Mouse (Mus musculus): ENCODE results near the gene Mucl3. TPM values are rescaled to one million over a fixed set of nuclear protein-coding genes. Genes with fewer than 3 reads are reported as not detected.

The Mucl3 gene
- total and polyA plus RNA-seq, 3 experiments: 0.04 to 0.11 TPM; not detected in 1

- no peak for TF ChIP-seq CHD1 (IDR thresholded peaks at IDR 0.05; ENCODE audit: low read depth, low read length)
- no peak for TF ChIP-seq TCF12 (IDR thresholded peaks at IDR 0.05; ENCODE audit: low read depth, low read length)
- no peak for TF ChIP-seq UBTF (IDR thresholded peaks at IDR 0.05; ENCODE audit: borderline replicate concordance, insufficient read depth, low read depth, low read length)
Measured at GRCm38 (mm10) chr17:35590410-35591218, 52.9 kb downstream of the Mucl3 start (continued).

GRCm38 (mm10) chr17:35588387-35588786 is 55.1 kb downstream of the Mucl3 start:
- Histone ChIP-seq H3K4me3 (ENCODE audit: control insufficient read depth in 1 of 2, insufficient read depth in 1 of 2, low read depth in 2 of 2, low read length in 2 of 2) (no peak overlapping the region), H3K36me3 (ENCODE audit: control insufficient read depth in 1 of 2, insufficient read depth in 2 of 2, low read length in 2 of 2) (0 out of 4 replicates have a peak, but pooled peaks cover 0 to 2% of the 10 kb centered on the region in 2 experiments), H3K27ac (ENCODE audit: control insufficient read depth, low read depth, low read length) (no peak overlapping the region), H3K27me3 (ENCODE audit: control insufficient read depth in 1 of 2, insufficient read depth in 2 of 2, low read length in 2 of 2) (no peaks in the 10 kb centered on the region), H3K9me3 (replicated peaks; ENCODE audit: insufficient read depth, low read length) (no peaks in the 10 kb centered on the region), H3K79me2 (ENCODE audit: control insufficient read depth, insufficient read depth, low read length, poor library complexity) (no peaks in the 10 kb centered on the region), H3K9ac (ENCODE audit: control insufficient read depth, low read depth, low read length, poor library complexity, severe bottlenecking) (no peak overlapping the region), H3K4me1 (ENCODE audit: control insufficient read depth in 1 of 2, insufficient read depth in 2 of 2, low read length in 2 of 2) (peaks cover 0 to 10% of the 10 kb centered on the region in 2 experiments; a peak in 1 of 4 replicates)
- no peak for DNase-seq (ENCODE audit: low read depth, low spot score)
- TF ChIP-seq ZKSCAN1 (IDR thresholded peaks at IDR 0.05; ENCODE audit: low read depth, low read length) (no peak), SIN3A (IDR thresholded peaks at IDR 0.05; ENCODE audit: low read length) (no peak), CTCF (IDR thresholded peaks at IDR 0.05 in 2 of 3, conservative IDR thresholded peaks at IDR 0.05 in 1 of 3; ENCODE audit: control insufficient read depth in 1 of 3, insufficient read depth in 1 of 3, low read depth in 2 of 3, low read length in 3 of 3, poor library complexity in 1 of 3, severe bottlenecking in 1 of 3) (no peak), ZNF384 (IDR thresholded peaks at IDR 0.05; ENCODE audit: low read depth, low read length) (no peak)

GRCm38 (mm10) chr17:35587291-35587690 is 56.2 kb downstream of the Mucl3 start:
- Histone ChIP-seq H3K27ac (ENCODE audit: control insufficient read depth, low read depth, low read length) (no peak overlapping the region), H3K4me1 (ENCODE audit: control insufficient read depth in 1 of 2, insufficient read depth in 2 of 2, low read length in 2 of 2) (peaks cover 0 to 10% of the 10 kb centered on the region in 2 experiments; a peak in 1 of 4 replicates), H3K9me3 (replicated peaks; ENCODE audit: insufficient read depth, low read length) (no peaks in the 10 kb centered on the region), H3K4me3 (ENCODE audit: control insufficient read depth in 1 of 2, insufficient read depth in 1 of 2, low read depth in 2 of 2, low read length in 2 of 2) (no peak overlapping the region), H3K9ac (ENCODE audit: control insufficient read depth, low read depth, low read length, poor library complexity, severe bottlenecking) (no peak overlapping the region), H3K27me3 (ENCODE audit: control insufficient read depth in 1 of 2, insufficient read depth in 2 of 2, low read length in 2 of 2) (no peaks in the 10 kb centered on the region), H3K36me3 (ENCODE audit: control insufficient read depth in 1 of 2, insufficient read depth in 2 of 2, low read length in 2 of 2) (0 out of 4 replicates have a peak, but pooled peaks cover 0 to 2% of the 10 kb centered on the region in 2 experiments), H3K79me2 (ENCODE audit: control insufficient read depth, insufficient read depth, low read length, poor library complexity) (no peaks in the 10 kb centered on the region)
- TF ChIP-seq CTCF (IDR thresholded peaks at IDR 0.05 in 2 of 3, conservative IDR thresholded peaks at IDR 0.05 in 1 of 3; ENCODE audit: control insufficient read depth in 1 of 3, insufficient read depth in 1 of 3, low read depth in 2 of 3, low read length in 3 of 3, poor library complexity in 1 of 3, severe bottlenecking in 1 of 3) (peak in 1 of 3 experiments; percentile 16; a peak in 3 of 6 replicates), RCOR1 (IDR thresholded peaks at IDR 0.05; ENCODE audit: low read depth, low read length) (no peak)
- DNase-seq (ENCODE audit: low read depth, low spot score): no peak

Other genes with a start within 250 kb of the Mucl3 start
- gene H2-Q6, start 218.8 kb downstream of the Mucl3 start, total RNA-seq (2012; rRNA removed): 1.4 and 1.8 TPM in 2 replicates
- gene H2-Q6, start 218.8 kb downstream of the Mucl3 start, polyA plus RNA-seq (2012; ENCODE audit: insufficient read depth in 1 of 2, insufficient read length in 2 of 2, low read depth in 1 of 2, low replicate concordance in 2 of 2, missing spikeins in 1 of 2): 10 to 100 TPM in 1 of 2 experiments, not detected in 1; 11.7 TPM
- gene H2-Q7, start 204.5 kb downstream of the Mucl3 start, total RNA-seq (2012; rRNA removed): 0.23 TPM in 1 of 2 replicates, not detected in the other
- 1 to 10 TPM in 1 of 2 experiments, not detected in 1; 4.0 TPM for gene H2-Q7, start 204.5 kb downstream of the Mucl3 start, polyA plus RNA-seq (2012; ENCODE audit: insufficient read depth in 1 of 2, insufficient read length in 2 of 2, low read depth in 1 of 2, low replicate concordance in 2 of 2, missing spikeins in 1 of 2)
- 0.13 and 0.15 TPM in 2 replicates for gene H2-Q10, start 173.6 kb downstream of the Mucl3 start, total RNA-seq (2012; rRNA removed)
- 1 to 10 TPM in 1 of 2 experiments, not detected in 1; 8.9 TPM for gene H2-Q10, start 173.6 kb downstream of the Mucl3 start, polyA plus RNA-seq (2012; ENCODE audit: insufficient read depth in 1 of 2, insufficient read length in 2 of 2, low read depth in 1 of 2, low replicate concordance in 2 of 2, missing spikeins in 1 of 2)
- gene Pou5f1, start 137.7 kb downstream of the Mucl3 start, total RNA-seq (2012; rRNA removed): not detected in 2 replicates
- not detected for gene Pou5f1, start 137.7 kb downstream of the Mucl3 start, polyA plus RNA-seq (2012; ENCODE audit: insufficient read depth in 1 of 2, insufficient read length in 2 of 2, low read depth in 1 of 2, low replicate concordance in 2 of 2, missing spikeins in 1 of 2)
- gene Tcf19, start 126.9 kb downstream of the Mucl3 start, total RNA-seq (2012; rRNA removed): 16.6 and 20.3 TPM in 2 replicates
- 10 to 100 TPM in 1 of 2 experiments, not detected in 1; 25.7 TPM for gene Tcf19, start 126.9 kb downstream of the Mucl3 start, polyA plus RNA-seq (2012; ENCODE audit: insufficient read depth in 1 of 2, insufficient read length in 2 of 2, low read depth in 1 of 2, low replicate concordance in 2 of 2, missing spikeins in 1 of 2)
- gene Cchcr1, start 126.6 kb downstream of the Mucl3 start, total RNA-seq (2012; rRNA removed): 11.6 and 14.3 TPM in 2 replicates
- 10 to 100 TPM in 1 of 2 experiments, not detected in 1; 21.7 TPM for gene Cchcr1, start 126.6 kb downstream of the Mucl3 start, polyA plus RNA-seq (2012; ENCODE audit: insufficient read depth in 1 of 2, insufficient read length in 2 of 2, low read depth in 1 of 2, low replicate concordance in 2 of 2, missing spikeins in 1 of 2)
- 0.20 and 0.27 TPM in 2 replicates for gene Psors1c2, start 110.5 kb downstream of the Mucl3 start, total RNA-seq (2012; rRNA removed)
- gene Psors1c2, start 110.5 kb downstream of the Mucl3 start, polyA plus RNA-seq (2012; ENCODE audit: insufficient read depth in 1 of 2, insufficient read length in 2 of 2, low read depth in 1 of 2, low replicate concordance in 2 of 2, missing spikeins in 1 of 2): 1 to 10 TPM in 1 of 2 experiments, not detected in 1; 1.3 TPM
- 0.08 and 0.23 TPM in 2 replicates for gene Cdsn, start 91.6 kb downstream of the Mucl3 start, total RNA-seq (2012; rRNA removed)
- under 1 TPM in 1 of 2 experiments, not detected in 1; 0.79 TPM for gene Cdsn, start 91.6 kb downstream of the Mucl3 start, polyA plus RNA-seq (2012; ENCODE audit: insufficient read depth in 1 of 2, insufficient read length in 2 of 2, low read depth in 1 of 2, low replicate concordance in 2 of 2, missing spikeins in 1 of 2)
- gene 2300002M23Rik, start 76.2 kb downstream of the Mucl3 start, total RNA-seq (2012; rRNA removed): not detected in 2 replicates
- not detected for gene 2300002M23Rik, start 76.2 kb downstream of the Mucl3 start, polyA plus RNA-seq (2012; ENCODE audit: insufficient read depth in 1 of 2, insufficient read length in 2 of 2, low read depth in 1 of 2, low replicate concordance in 2 of 2, missing spikeins in 1 of 2)
- not detected in 2 replicates for gene Sfta2, start 42.1 kb downstream of the Mucl3 start, total RNA-seq (2012; rRNA removed)
- gene Sfta2, start 42.1 kb downstream of the Mucl3 start, polyA plus RNA-seq (2012; ENCODE audit: insufficient read depth in 1 of 2, insufficient read length in 2 of 2, low read depth in 1 of 2, low replicate concordance in 2 of 2, missing spikeins in 1 of 2): not detected
- gene Gm9573, start 17.1 kb downstream of the Mucl3 start, total RNA-seq (2012; rRNA removed): not detected in 2 replicates
- gene Gm9573, start 17.1 kb downstream of the Mucl3 start, polyA plus RNA-seq (2012; ENCODE audit: insufficient read depth in 1 of 2, insufficient read length in 2 of 2, low read depth in 1 of 2, low replicate concordance in 2 of 2, missing spikeins in 1 of 2): not detected
- gene Vars2, start 23.9 kb upstream of the Mucl3 start, total RNA-seq (2012; rRNA removed): 21.8 and 24.0 TPM in 2 replicates
- 10 to 100 TPM in 1 of 2 experiments, not detected in 1; 34.0 TPM for gene Vars2, start 23.9 kb upstream of the Mucl3 start, polyA plus RNA-seq (2012; ENCODE audit: insufficient read depth in 1 of 2, insufficient read length in 2 of 2, low read depth in 1 of 2, low replicate concordance in 2 of 2, missing spikeins in 1 of 2)
- gene Gtf2h4, start 30.0 kb upstream of the Mucl3 start, total RNA-seq (2012; rRNA removed): 68.1 and 76.3 TPM in 2 replicates
- gene Gtf2h4, start 30.0 kb upstream of the Mucl3 start, polyA plus RNA-seq (2012; ENCODE audit: insufficient read depth in 1 of 2, insufficient read length in 2 of 2, low read depth in 1 of 2, low replicate concordance in 2 of 2, missing spikeins in 1 of 2): 10 to 100 TPM in 1 of 2 experiments, not detected in 1; 97.6 TPM
- gene Ddr1, start 60.9 kb upstream of the Mucl3 start, total RNA-seq (2012; rRNA removed): 2.6 TPM in 2 replicates
- gene Ddr1, start 60.9 kb upstream of the Mucl3 start, polyA plus RNA-seq (2012; ENCODE audit: insufficient read depth in 1 of 2, insufficient read length in 2 of 2, low read depth in 1 of 2, low replicate concordance in 2 of 2, missing spikeins in 1 of 2): 1 to 10 TPM in 1 of 2 experiments, not detected in 1; 7.9 TPM
- 5.5 and 8.4 TPM in 2 replicates for gene Ier3, start 178.0 kb upstream of the Mucl3 start, total RNA-seq (2012; rRNA removed)
- 10 to 100 TPM in 1 of 2 experiments, not detected in 1; 12.2 TPM for gene Ier3, start 178.0 kb upstream of the Mucl3 start, polyA plus RNA-seq (2012; ENCODE audit: insufficient read depth in 1 of 2, insufficient read length in 2 of 2, low read depth in 1 of 2, low replicate concordance in 2 of 2, missing spikeins in 1 of 2)
- gene Flot1, start 179.5 kb upstream of the Mucl3 start, total RNA-seq (2012; rRNA removed): 38.1 and 39.5 TPM in 2 replicates
- 10 to 100 TPM in 1 of 2 experiments, not detected in 1; 64.1 TPM for gene Flot1, start 179.5 kb upstream of the Mucl3 start, polyA plus RNA-seq (2012; ENCODE audit: insufficient read depth in 1 of 2, insufficient read length in 2 of 2, low read depth in 1 of 2, low replicate concordance in 2 of 2, missing spikeins in 1 of 2)
- gene Tubb5, start 194.6 kb upstream of the Mucl3 start, total RNA-seq (2012; rRNA removed): 1,137 and 1,211 TPM in 2 replicates
- 1,000 to 10,000 TPM; 1,040 to 1,575 TPM for gene Tubb5, start 194.6 kb upstream of the Mucl3 start, polyA plus RNA-seq (2012; ENCODE audit: insufficient read depth in 1 of 2, insufficient read length in 2 of 2, low read depth in 1 of 2, low replicate concordance in 2 of 2, missing spikeins in 1 of 2)
- gene Mdc1, start 197.8 kb upstream of the Mucl3 start, total RNA-seq (2012; rRNA removed): 15.0 and 17.2 TPM in 2 replicates
- 10 to 100 TPM; 46.6 to 77.9 TPM for gene Mdc1, start 197.8 kb upstream of the Mucl3 start, polyA plus RNA-seq (2012; ENCODE audit: insufficient read depth in 1 of 2, insufficient read length in 2 of 2, low read depth in 1 of 2, low replicate concordance in 2 of 2, missing spikeins in 1 of 2)
- 11.1 and 13.7 TPM in 2 replicates for gene Nrm, start 217.6 kb upstream of the Mucl3 start, total RNA-seq (2012; rRNA removed)
- 10 to 100 TPM in 1 of 2 experiments, not detected in 1; 49.9 TPM for gene Nrm, start 217.6 kb upstream of the Mucl3 start, polyA plus RNA-seq (2012; ENCODE audit: insufficient read depth in 1 of 2, insufficient read length in 2 of 2, low read depth in 1 of 2, low replicate concordance in 2 of 2, missing spikeins in 1 of 2)
- gene Ppp1r18, start 221.9 kb upstream of the Mucl3 start, total RNA-seq (2012; rRNA removed): 10.1 and 12.7 TPM in 2 replicates
- 10 to 100 TPM in 1 of 2 experiments, not detected in 1; 36.2 TPM for gene Ppp1r18, start 221.9 kb upstream of the Mucl3 start, polyA plus RNA-seq (2012; ENCODE audit: insufficient read depth in 1 of 2, insufficient read length in 2 of 2, low read depth in 1 of 2, low replicate concordance in 2 of 2, missing spikeins in 1 of 2)
- gene Dhx16, start 236.1 kb upstream of the Mucl3 start, total RNA-seq (2012; rRNA removed): 75.4 and 79.2 TPM in 2 replicates
- 100 to 1,000 TPM in 1 of 2 experiments, not detected in 1; 101 TPM for gene Dhx16, start 236.1 kb upstream of the Mucl3 start, polyA plus RNA-seq (2012; ENCODE audit: insufficient read depth in 1 of 2, insufficient read length in 2 of 2, low read depth in 1 of 2, low replicate concordance in 2 of 2, missing spikeins in 1 of 2)

Measured in MEL (cell line).